Mouse (Mus musculus) liver, adult 2 months (tissue): ENCODE measurements around the gene Plekhs1.

ENCODE experiments used
- CTCF ChIP-seq: fragments of 200-500 bp; IDR thresholded peaks from 2 replicates; pipeline ENCODE4 v1.5.1; 2011; ENCODE audit warnings: low read depth, low read length, control low read depth
- POLR2A ChIP-seq: fragments of 200-500 bp; IDR thresholded peaks from 2 replicates; pipeline ENCODE4 v1.6.1; 2011; ENCODE audit warnings: low read length, control low read depth; ENCODE audit not compliant: insufficient read depth; ENCODE audit errors: extremely low read depth

- no peak for TF ChIP-seq POLR2A
- no peak for TF ChIP-seq CTCF
Measured at GRCm38 (mm10) chr19:56462786-56463185, 1.3 kb downstream of the Plekhs1 start.
